Mouse (Mus musculus) midbrain, embryonic 11.5 days (tissue): ENCODE results near the gene Dolpp1. TPM values are rescaled to one million over a fixed set of nuclear protein-coding genes. Genes with fewer than 3 reads are reported as not detected.

ENCODE experiments used
- ATAC-seq: fragments of 200-750 bp; cut with Nextera tagmentation; 2 replicates; pipeline ENCODE4 v1.8.0; 2017; ENCODE audit warnings: moderate TSS enrichment, moderate library complexity; ENCODE audit not compliant: low FRiP score
- DNase-seq: peaks from one replicate; pipeline ENCODE4 v3.0.0; 2015; ENCODE audit warnings: low spot score; ENCODE audit errors: missing footprints
- H3K27ac ChIP-seq: fragments of 300-500 bp; sonication (generic); 2 replicates; pipeline ENCODE4 v1.5.1; 2014; ENCODE audit warnings: low read depth, low read length
- H3K27me3 ChIP-seq: fragments of 300-500 bp; sonication (generic); 2 replicates; pipeline ENCODE4 v1.6.1; 2014; ENCODE audit warnings: mild to moderate bottlenecking, low read length, moderate library complexity, mixed read lengths; ENCODE audit not compliant: control insufficient read depth, insufficient read depth
- H3K36me3 ChIP-seq: fragments of 300-500 bp; sonication (generic); 2 replicates; pipeline ENCODE4 v1.6.1; 2014; ENCODE audit warnings: mild to moderate bottlenecking, low read length, moderate library complexity, mixed read lengths; ENCODE audit not compliant: control insufficient read depth, insufficient read depth
- H3K4me1 ChIP-seq: fragments of 300-500 bp; sonication (generic); 2 replicates; pipeline ENCODE4 v1.6.1; 2014; ENCODE audit warnings: low read length; ENCODE audit not compliant: control insufficient read depth, insufficient read depth
- H3K4me2 ChIP-seq: fragments of 300-500 bp; sonication (generic); 2 replicates; pipeline ENCODE4 v1.6.1; 2014; ENCODE audit warnings: mild to moderate bottlenecking, moderate library complexity
- H3K4me3 ChIP-seq: fragments of 300-500 bp; sonication (generic); 2 replicates; pipeline ENCODE4 v1.5.1; 2014; ENCODE audit warnings: low read depth, low read length
- H3K9ac ChIP-seq: fragments of 300-500 bp; sonication (generic); 2 replicates; pipeline ENCODE4 v1.6.1; 2014; ENCODE audit warnings: low read length
- H3K9me3 ChIP-seq: fragments of 300-500 bp; sonication (generic); 2 replicates; pipeline ENCODE4 v1.6.1; 2016; ENCODE audit warnings: low read length; ENCODE audit not compliant: control insufficient read depth
- WGBS: fragments of 180-500 bp; shearing (Covaris S2); extraction: QIAGEN DNeasy Blood & Tissue Kit; methylation state at CpG from one replicate; pipeline ENCODE4 v1.1.7; 2014; 5-methylcytosine and 5-hydroxymethylcytosine counted together
- microRNA-seq: library from miRNA; unstranded; fragments of <30 nt; microRNA quantifications from one replicate; pipeline ENCODE4, GENCODE M21; 2017
- polyA plus RNA-seq: library from polyadenylated mRNA; unstranded; fragments of >200 nt; fragmentation: Nextera tagmentation; extraction: Ambion mirVana; gene quantifications from 2 replicates; pipeline ENCODE4 v1.2.1, GENCODE M21; 2014

The Dolpp1 gene
- polyA plus RNA-seq, 1 experiment from 2014 or later, result 45.8 TPM

GRCm38 (mm10) chr2:30446891-30447826, 55.1 kb downstream of the Dolpp1 start:
- DNase-seq (no peak), ATAC-seq (no peak)
- H3K36me3 ChIP-seq, result peaks cover 14% of the 10 kb centered on the region
- no peak overlapping the region for H3K4me2 ChIP-seq
- no peaks in the 10 kb centered on the region for H3K27me3 ChIP-seq
- H3K27ac ChIP-seq, result no peak overlapping the region
- H3K9ac ChIP-seq, result no peak overlapping the region
- H3K4me1 ChIP-seq, result peaks cover 32% of the 10 kb centered on the region
- 87% methylated on average over 10 of the region's 10 CpGs for WGBS
- H3K4me3 ChIP-seq, result no peak overlapping the region
- no peaks in the 10 kb centered on the region; the same call in 1 of the 2 replicates for H3K9me3 ChIP-seq

DNA sequence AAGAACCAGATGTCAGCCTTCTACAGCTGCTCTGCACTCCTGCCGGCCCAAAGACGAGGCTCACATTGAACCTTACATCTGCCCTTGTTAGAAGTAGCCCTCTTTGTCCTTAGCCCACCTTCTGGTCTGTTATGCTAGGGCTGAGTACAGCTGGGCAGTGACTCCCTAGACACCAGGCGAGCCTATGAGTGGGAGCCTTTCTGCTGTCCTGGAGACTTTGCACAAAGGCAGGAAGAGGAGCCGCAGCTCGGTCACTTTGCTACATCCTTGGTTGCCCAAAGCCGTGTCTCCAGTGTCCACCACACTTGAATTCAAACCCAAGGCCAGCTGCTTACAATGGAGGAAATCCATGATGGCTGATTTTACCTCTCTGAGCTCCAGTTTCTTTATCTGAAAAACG, 56.3 kb downstream of the Dolpp1 start:
- Histone ChIP-seq H3K9me3 (no peaks in the 10 kb centered on the region; the same call in 1 of the 2 replicates), H3K4me2 (no peak overlapping the region), H3K36me3 (peaks cover 14% of the 10 kb centered on the region), H3K4me1 (peaks cover 20% of the 10 kb centered on the region), H3K9ac (no peak overlapping the region), H3K27ac (no peak overlapping the region), H3K4me3 (no peak overlapping the region), H3K27me3 (no peaks in the 10 kb centered on the region)
- DNase-seq (no peak), ATAC-seq (no peak)
- 91% methylated on average over 7 of the region's 7 CpGs for WGBS

Small RNAs within 50 kb of the gene (microRNA-seq; reads per million reads assigned to microRNA genes)
- gene Gm47292, result not detected

Other genes starting within 250 kb of the Dolpp1 start
- 11.6 and 13.7 TPM in 2 replicates for gene Endog, start 220.8 kb upstream of the Dolpp1 start, polyA plus RNA-seq
- gene Spout1, start 213.8 kb upstream of the Dolpp1 start, polyA plus RNA-seq, result 65.0 and 69.8 TPM in 2 replicates
- gene Kyat1, start 186.4 kb upstream of the Dolpp1 start, polyA plus RNA-seq, result 8.2 and 9.6 TPM in 2 replicates
- 49.2 and 51.7 TPM in 2 replicates for gene Lrrc8a, start 154.5 kb upstream of the Dolpp1 start, polyA plus RNA-seq
- gene Gm28035, start 151.7 kb upstream of the Dolpp1 start, polyA plus RNA-seq, result 0.05 and 0.21 TPM in 2 replicates
- 2.9 and 3.5 TPM in 2 replicates for gene Phyhd1, start 126.1 kb upstream of the Dolpp1 start, polyA plus RNA-seq
- gene Gm28038, start 111.2 kb upstream of the Dolpp1 start, polyA plus RNA-seq, result not detected in 2 replicates
- gene Dolk, start 105.9 kb upstream of the Dolpp1 start, polyA plus RNA-seq, result 23.6 and 25.7 TPM in 2 replicates
- 46.0 and 53.7 TPM in 2 replicates for gene Nup188, start 105.9 kb upstream of the Dolpp1 start, polyA plus RNA-seq
- gene Sh3glb2, start 32.9 kb upstream of the Dolpp1 start, polyA plus RNA-seq, result 42.0 and 48.1 TPM in 2 replicates
- 16.6 TPM in 2 replicates for gene Miga2, start 28.0 kb upstream of the Dolpp1 start, polyA plus RNA-seq
- 23.7 and 24.2 TPM in 2 replicates for gene Crat, start 23.6 kb downstream of the Dolpp1 start, polyA plus RNA-seq
- gene Ptpa, start 23.8 kb downstream of the Dolpp1 start, polyA plus RNA-seq, result 50.7 and 54.3 TPM in 2 replicates
- 4.9 and 5.0 TPM in 2 replicates for gene Ier5l, start 82.0 kb downstream of the Dolpp1 start, polyA plus RNA-seq
- 0.21 and 0.74 TPM in 2 replicates for gene Cstad, start 202.8 kb downstream of the Dolpp1 start, polyA plus RNA-seq